Mouse (Mus musculus): ENCODE measurements around the gene Zc3h15. TPM values are rescaled to one million over a fixed set of nuclear protein-coding genes. Genes with fewer than 3 reads are reported as not detected.

Zc3h15 gene
- 100 to 1,000 TPM; 143 to 148 TPM for total RNA-seq (2021)
- long read RNA-seq, experiment 1, transcript Zc3h15-201 (10 exons, 2,111 nt): major isoform, 87 of 94 reads
- long read RNA-seq, experiment 1, partial matches to known transcripts: 5 of 94 reads
- long read RNA-seq, experiment 1, other reads (novel, unspliced or antisense): 2 of 94 reads
- long read RNA-seq, experiment 2, transcript Zc3h15-201 (10 exons, 2,111 nt): major isoform, 63 of 69 reads
- long read RNA-seq, experiment 2, partial matches to known transcripts: 5 of 69 reads
- long read RNA-seq, experiment 2, other reads (novel, unspliced or antisense): 1 of 69 reads

DNA sequence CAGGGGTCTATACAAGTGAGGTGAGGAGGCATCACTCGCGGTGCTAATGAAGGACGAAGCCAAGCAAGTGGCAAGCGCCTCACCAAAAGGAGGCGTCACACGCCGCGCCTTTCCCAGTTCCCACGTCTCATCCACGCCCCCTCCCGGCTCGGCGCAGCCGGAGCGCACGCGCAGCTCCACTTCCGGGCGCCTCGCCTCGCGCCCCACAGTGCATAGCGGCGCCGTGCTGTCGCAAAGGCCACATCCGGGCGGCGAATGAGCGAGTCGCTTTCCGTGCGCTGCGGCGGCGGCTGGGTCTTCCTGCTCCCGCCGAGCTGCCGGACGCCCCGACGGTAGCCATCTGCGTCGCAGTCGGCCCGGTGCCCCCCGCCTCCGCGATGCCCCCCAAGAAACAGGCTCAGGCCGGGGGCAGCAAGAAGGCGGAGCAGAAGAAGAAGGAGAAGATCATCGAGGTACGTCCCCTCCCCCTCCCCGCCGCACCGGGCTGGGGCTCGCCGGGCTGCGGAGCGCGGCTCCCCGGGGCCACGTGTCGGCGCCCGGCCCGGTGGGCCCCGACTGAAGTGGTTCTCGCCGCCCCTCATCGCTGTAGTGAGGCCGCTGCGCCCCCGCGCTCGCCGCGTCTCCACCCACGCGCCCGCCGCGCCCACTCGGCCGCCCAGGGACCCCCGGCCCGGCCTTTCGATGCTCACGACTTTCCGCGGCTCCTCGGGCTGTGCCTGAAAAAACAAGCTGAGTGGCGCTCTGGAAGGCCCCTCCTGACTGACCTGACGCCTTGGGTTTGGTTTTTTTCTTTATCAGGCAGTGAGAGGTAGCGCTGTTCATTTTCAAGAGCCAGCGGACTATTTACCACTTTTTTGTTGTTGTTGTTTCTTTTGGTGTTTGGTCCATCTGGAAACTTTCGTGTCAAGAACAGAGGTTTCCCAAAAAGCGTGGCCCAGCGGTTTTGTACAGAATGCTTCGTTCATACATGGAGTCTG lies at the start of gene Zc3h15:
Zc3h15 (plus strand) TSS at position 160 of the 977 bp plus-strand sequence.
- intact Hi-C loops (cut with DNase I): loop anchor here (2.0 kb wide), 1 partner anchor 80 kb away; the partner anchor contains the start of gene Itgav
- Histone ChIP-seq H3K27ac (peak within 1 kb of the TSS; percentile 93), H3K4me3 (peak within 1 kb of the TSS; percentile 95)
- peak; percentile 53 for TF ChIP-seq CTCF (IDR thresholded peaks at IDR 0.05)
- peak; percentile 93 to 95 for DNase-seq (ENCODE audit: extremely low spot score in 1 of 2, low spot score in 2 of 2)

- Histone ChIP-seq H3K4me3 (no peak overlapping the region), H3K27ac (no peak overlapping the region)
- no peak for TF ChIP-seq CTCF (IDR thresholded peaks at IDR 0.05)
- intact Hi-C loops (cut with DNase I): no loop called here
- no peak for DNase-seq (ENCODE audit: extremely low spot score in 1 of 2, low spot score in 2 of 2)
Observed at GRCm38 (mm10) chr2:83620558-83621367, 23.5 kb upstream of the Zc3h15 start.

- H3K4me3 ChIP-seq: no peak overlapping the region
- no peak overlapping the region for H3K27ac ChIP-seq
- DNase-seq (ENCODE audit: extremely low spot score in 1 of 2, low spot score in 2 of 2): no peak
- TF ChIP-seq CTCF (IDR thresholded peaks at IDR 0.05): no peak
- intact Hi-C loops (cut with DNase I): no loop called here
Observed at GRCm38 (mm10) chr2:83621511-83621910, 22.7 kb upstream of the Zc3h15 start.

GRCm38 (mm10) chr2:83622792-83623191 lies 21.4 kb upstream of the Zc3h15 start:
- no peak for TF ChIP-seq CTCF (IDR thresholded peaks at IDR 0.05)
- Histone ChIP-seq H3K27ac (no peak overlapping the region), H3K4me3 (peak overlapping the region; percentile 7; the same call in 1 of the 2 replicates)
- DNase-seq (ENCODE audit: extremely low spot score in 1 of 2, low spot score in 2 of 2): peak in 1 of 2 experiments; percentile 12
- intact Hi-C loops (cut with DNase I): no loop called here

- intact Hi-C loops (cut with DNase I): no loop called here
- no peak overlapping the region for H3K4me3 ChIP-seq
- peak; percentile 19 for TF ChIP-seq CTCF (IDR thresholded peaks at IDR 0.05)
- DNase-seq (ENCODE audit: extremely low spot score in 1 of 2, low spot score in 2 of 2): no peak
- no peak overlapping the region for H3K27ac ChIP-seq
Observed at GRCm38 (mm10) chr2:83624045-83624444, 20.2 kb upstream of the Zc3h15 start.

- Histone ChIP-seq H3K27ac (no peak overlapping the region), H3K4me3 (no peak overlapping the region)
- intact Hi-C loops (cut with DNase I): loop anchor here (5.0 kb wide), 1 partner anchor 147 kb away; no protein-coding TSS in a partner anchor
- peak; percentile 52 to 69 for DNase-seq (ENCODE audit: extremely low spot score in 1 of 2, low spot score in 2 of 2)
- TF ChIP-seq CTCF (IDR thresholded peaks at IDR 0.05): peak; percentile 95
Observed at GRCm38 (mm10) chr2:83625226-83626108, 18.8 kb upstream of the Zc3h15 start.

DNA sequence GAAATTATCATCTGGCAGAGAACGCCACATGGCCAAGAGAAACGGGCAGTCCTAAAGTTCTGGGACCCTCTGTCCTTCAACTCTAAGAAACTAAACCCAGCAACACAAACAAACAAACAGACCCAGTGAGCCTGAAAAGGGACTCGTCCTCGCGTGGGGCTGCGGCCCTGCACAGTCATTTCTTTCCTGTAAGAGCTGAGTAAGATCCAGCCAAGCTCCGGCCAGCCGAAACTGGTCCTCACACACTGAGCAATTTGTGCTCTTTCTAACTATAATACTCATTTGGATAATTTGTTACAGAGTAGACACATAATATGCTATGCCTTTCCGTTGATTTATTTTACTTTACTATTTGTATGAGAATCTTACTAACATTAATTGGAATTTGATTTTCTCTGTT lies 17.4 kb upstream of the Zc3h15 start:
- intact Hi-C loops (cut with DNase I): loop anchor here (5.0 kb wide), 1 partner anchor 145 kb away; no protein-coding TSS in a partner anchor
- H3K4me3 ChIP-seq: no peak overlapping the region
- H3K27ac ChIP-seq: no peak overlapping the region
- no peak for DNase-seq (ENCODE audit: extremely low spot score in 1 of 2, low spot score in 2 of 2)
- TF ChIP-seq CTCF (IDR thresholded peaks at IDR 0.05): no peak

- TF ChIP-seq CTCF (IDR thresholded peaks at IDR 0.05): no peak
- H3K4me3 ChIP-seq: no peak overlapping the region
- intact Hi-C loops (cut with DNase I): loop anchor here (5.0 kb wide), 1 partner anchor 145 kb away; no protein-coding TSS in a partner anchor
Observed at GRCm38 (mm10) chr2:83627495-83627894, 16.7 kb upstream of the Zc3h15 start.

DNA sequence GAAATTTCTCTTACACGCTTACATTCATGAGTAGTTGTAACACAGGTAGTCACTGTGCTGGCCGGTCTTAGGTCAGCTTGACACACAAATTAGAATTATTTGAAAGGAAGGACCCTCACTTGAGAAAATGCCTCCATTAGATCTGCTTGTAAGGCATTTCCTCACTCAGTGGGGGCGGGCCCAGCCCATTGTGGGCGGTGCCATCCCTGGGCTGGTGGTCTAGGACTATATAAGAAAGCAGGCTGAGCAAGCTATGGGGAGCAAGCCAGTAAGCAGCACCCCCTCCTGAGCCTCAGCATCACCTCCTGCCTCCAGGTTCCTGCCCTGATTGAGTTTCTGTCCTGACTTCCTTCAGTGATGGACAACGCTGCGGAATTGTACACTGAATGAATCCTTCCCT lies 16.3 kb upstream of the Zc3h15 start:
- H3K27ac ChIP-seq: no peak overlapping the region
- TF ChIP-seq CTCF (IDR thresholded peaks at IDR 0.05): no peak
- DNase-seq (ENCODE audit: extremely low spot score in 1 of 2, low spot score in 2 of 2): no peak
- intact Hi-C loops (cut with DNase I): loop anchor here (5.0 kb wide), 1 partner anchor 144 kb away; no protein-coding TSS in a partner anchor
- H3K4me3 ChIP-seq: no peak overlapping the region

More at GRCm38 (mm10) chr2:83627495-83627894, 16.7 kb upstream of the Zc3h15 start:
- no peak for DNase-seq (ENCODE audit: extremely low spot score in 1 of 2, low spot score in 2 of 2)
- H3K27ac ChIP-seq: no peak overlapping the region

DNA sequence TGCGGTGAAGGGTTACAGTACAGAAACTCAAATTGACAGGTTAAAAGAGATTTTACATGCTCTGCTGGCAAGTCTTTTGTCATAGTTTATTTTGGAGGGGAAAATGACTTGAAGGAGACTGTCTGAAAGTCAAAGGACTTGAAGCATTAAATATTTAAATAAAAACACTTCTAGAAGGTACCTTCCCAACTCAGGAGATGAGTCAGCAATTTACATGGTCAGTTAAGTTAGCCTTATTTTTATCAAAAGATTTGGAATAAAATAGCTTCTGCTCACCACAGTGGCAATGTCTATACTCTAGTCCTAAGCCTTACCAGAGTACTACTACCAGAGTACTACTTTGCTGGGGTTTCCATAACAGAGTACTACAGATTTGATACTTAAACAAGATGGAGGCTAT lies 2.2 kb upstream of the Zc3h15 start:
- Histone ChIP-seq H3K27ac (no peak overlapping the region), H3K4me3 (no peak overlapping the region)
- no peak for TF ChIP-seq CTCF (IDR thresholded peaks at IDR 0.05)
- intact Hi-C loops (cut with DNase I): no loop called here
- DNase-seq (ENCODE audit: extremely low spot score in 1 of 2, low spot score in 2 of 2): no peak
